Mouse (Mus musculus) layer of hippocampus, adult 9-10 months (tissue): Measurements from ENCODE around the gene Vdac2.

Experiments
- DNase-seq: peaks from one replicate; pipeline ENCODE4 v3.0.0; 2022; ENCODE audit warnings: low spot score

Gene Vdac2

GRCm38 (mm10) chr14:21817453-21817852, 7.6 kb upstream of the Vdac2 start:
- no peak for DNase-seq

GRCm38 (mm10) chr14:21820880-21821505, 4.0 kb upstream of the Vdac2 start:
- no peak for DNase-seq

- DNase-seq, result no peak
These were observed 2.7 kb upstream of the Vdac2 start for GRCm38 (mm10) chr14:21822307-21822706.

GRCm38 (mm10) chr14:21822795-21823374, 2.2 kb upstream of the Vdac2 start:
- peak; percentile 62 for DNase-seq

- no peak for DNase-seq
These were observed 1.1 kb upstream of the Vdac2 start for GRCm38 (mm10) chr14:21823897-21824296.

- no peak for DNase-seq
These were observed 901 bp downstream of the Vdac2 start for GRCm38 (mm10) chr14:21825786-21826491.

- DNase-seq, result peak; percentile 94
These were observed 6.1 kb downstream of the Vdac2 start for GRCm38 (mm10) chr14:21830876-21831767.

- no peak for DNase-seq
These were observed 6.9 kb downstream of the Vdac2 start for GRCm38 (mm10) chr14:21831830-21832403.

GRCm38 (mm10) chr14:21838336-21839017, 13.4 kb downstream of the Vdac2 start:
- no peak for DNase-seq

- DNase-seq, result no peak
These were observed 17.0 kb downstream of the Vdac2 start for GRCm38 (mm10) chr14:21841819-21842592.

- no peak for DNase-seq
These were observed 18.2 kb downstream of the Vdac2 start for GRCm38 (mm10) chr14:21843263-21843662.

GRCm38 (mm10) chr14:21846827-21847380, 21.9 kb downstream of the Vdac2 start:
- DNase-seq, result no peak

- no peak for DNase-seq
These were observed 22.5 kb downstream of the Vdac2 start for GRCm38 (mm10) chr14:21847381-21848165.

- DNase-seq, result peak; percentile 95
These were observed 23.4 kb downstream of the Vdac2 start, which contains the start of gene Comtd1 for GRCm38 (mm10) chr14:21848166-21849154. TSS of gene Comtd1 (minus strand) at chr14:21848977.

GRCm38 (mm10) chr14:21849524-21850418, 24.7 kb downstream of the Vdac2 start:
- DNase-seq, result no peak

GRCm38 (mm10) chr14:21850419-21851127, 25.5 kb downstream of the Vdac2 start:
- DNase-seq, result no peak
